Mouse (Mus musculus) liver, embryonic 16.5 days (tissue): ENCODE measurements around the gene Actl7b. TPM values are rescaled to one million over a fixed set of nuclear protein-coding genes. Genes with fewer than 3 reads are reported as not detected.

Experiments
- ATAC-seq: fragments of 200-750 bp; cut with Nextera tagmentation; 2 replicates; pipeline ENCODE4 v1.8.0; 2017; ENCODE audit warnings: low read depth, mild to moderate bottlenecking, moderate number of reproducible peaks, moderate library complexity
- H3K27ac ChIP-seq: fragments of 300-500 bp; sonication (generic); 2 replicates; pipeline ENCODE4 v1.5.1; 2014; ENCODE audit warnings: mild to moderate bottlenecking, low read length
- H3K27me3 ChIP-seq: fragments of 300-500 bp; sonication (generic); 2 replicates; pipeline ENCODE4 v1.6.1; 2014; ENCODE audit warnings: low read depth, low read length, mixed read lengths; ENCODE audit not compliant: control insufficient read depth, insufficient read depth
- H3K36me3 ChIP-seq: fragments of 300-500 bp; sonication (generic); 2 replicates; pipeline ENCODE4 v1.6.1; 2014; ENCODE audit warnings: mild to moderate bottlenecking; ENCODE audit not compliant: control insufficient read depth, insufficient read depth
- H3K4me1 ChIP-seq: fragments of 300-500 bp; sonication (generic); 2 replicates; pipeline ENCODE4 v1.6.1; 2014; ENCODE audit warnings: low read depth, low read length, mixed read lengths; ENCODE audit not compliant: control insufficient read depth
- H3K4me2 ChIP-seq: fragments of 300-500 bp; sonication (generic); 2 replicates; pipeline ENCODE4 v1.6.1; 2014; ENCODE audit warnings: low read depth, low read length, mixed read lengths
- H3K4me3 ChIP-seq: fragments of 300-500 bp; sonication (generic); 2 replicates; pipeline ENCODE4 v1.5.1; 2014; ENCODE audit warnings: low read depth, mild to moderate bottlenecking, low read length
- H3K9ac ChIP-seq: fragments of 300-500 bp; sonication (generic); 2 replicates; pipeline ENCODE4 v1.6.1; 2014; ENCODE audit warnings: low read depth, low read length
- H3K9me3 ChIP-seq: fragments of 300-500 bp; sonication (generic); replicated peaks from 2 replicates; pipeline ENCODE4 v1.6.1; 2016; ENCODE audit warnings: low read length; ENCODE audit not compliant: control insufficient read depth
- WGBS: fragments of 180-500 bp; shearing (Covaris S2); extraction: QIAGEN DNeasy Blood & Tissue Kit; methylation state at CpG from one replicate; pipeline ENCODE4 v1.1.7; 2014; ENCODE audit not compliant: insufficient replicate concordance; 5-methylcytosine and 5-hydroxymethylcytosine counted together
- polyA plus RNA-seq: library from polyadenylated mRNA; unstranded; fragments of >200 nt; fragmentation: Nextera tagmentation; extraction: Ambion mirVana; gene quantifications from 2 replicates; pipeline ENCODE4 v1.2.1, GENCODE M21; 2015

Actl7b gene
- not detected in 2 replicates for polyA plus RNA-seq

- 77% methylated on average over 13 of the region's 13 CpGs for WGBS
Observed at GRCm38 (mm10) chr4:56741041-56741493, at the start of gene Actl7b. Gene Actl7b, minus strand, starts transcription at chr4:56741443.

DNA sequence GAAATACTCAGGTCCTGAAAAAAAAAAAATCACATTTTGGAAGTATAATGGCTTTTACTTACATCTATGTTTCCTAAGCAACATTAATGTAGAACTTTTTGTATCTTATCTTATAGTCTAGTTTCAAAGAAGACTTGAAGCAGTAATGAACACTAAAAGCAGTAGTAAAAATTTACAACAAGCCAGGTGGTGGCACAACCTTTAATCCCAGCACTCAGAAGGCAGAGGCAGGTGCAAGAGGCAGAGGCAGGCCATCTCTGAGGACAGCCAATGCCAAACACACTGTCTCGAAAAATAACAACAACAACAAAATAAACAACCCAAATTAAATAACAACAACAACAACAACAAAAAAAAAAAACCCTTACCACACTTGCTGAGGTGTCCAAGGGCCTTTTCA, 29.8 kb upstream of the Actl7b start:
- H3K4me1 ChIP-seq: no peaks in the 10 kb centered on the region
- H3K9ac ChIP-seq: no peak overlapping the region
- H3K9me3 ChIP-seq: no peaks in the 10 kb centered on the region
- H3K27me3 ChIP-seq: no peaks in the 10 kb centered on the region
- ATAC-seq: no peak
- H3K36me3 ChIP-seq: peaks cover 13% of the 10 kb centered on the region
- no peak overlapping the region for H3K4me2 ChIP-seq
- H3K4me3 ChIP-seq: no peak overlapping the region
- no peak overlapping the region for H3K27ac ChIP-seq
- WGBS: 40% methylated on average over 1 of the region's 1 CpGs

More at GRCm38 (mm10) chr4:56741041-56741493, at the start of gene Actl7b:
- no peak within 1 kb of the TSS for H3K27ac ChIP-seq
- no peaks in the 10 kb centered on the region for H3K9me3 ChIP-seq
- H3K4me1 ChIP-seq: no peaks in the 10 kb centered on the region
- no peak within 1 kb of the TSS for H3K4me3 ChIP-seq
- H3K27me3 ChIP-seq: no peaks in the 10 kb centered on the region
- H3K36me3 ChIP-seq: no peaks in the 10 kb centered on the region
- H3K4me2 ChIP-seq: no peak within 1 kb of the TSS
- H3K9ac ChIP-seq: no peak within 1 kb of the TSS
- no peak for ATAC-seq

GRCm38 (mm10) chr4:56768913-56769312, 27.7 kb upstream of the Actl7b start:
- H3K27me3 ChIP-seq: no peaks in the 10 kb centered on the region
- H3K4me1 ChIP-seq: no peaks in the 10 kb centered on the region
- H3K4me2 ChIP-seq: no peak overlapping the region
- peaks cover 12% of the 10 kb centered on the region for H3K36me3 ChIP-seq
- no peak overlapping the region for H3K27ac ChIP-seq
- H3K9me3 ChIP-seq: no peaks in the 10 kb centered on the region
- no peak for ATAC-seq
- H3K4me3 ChIP-seq: no peak overlapping the region
- WGBS: 70% methylated on average over 7 of the region's 7 CpGs
- H3K9ac ChIP-seq: no peak overlapping the region

DNA sequence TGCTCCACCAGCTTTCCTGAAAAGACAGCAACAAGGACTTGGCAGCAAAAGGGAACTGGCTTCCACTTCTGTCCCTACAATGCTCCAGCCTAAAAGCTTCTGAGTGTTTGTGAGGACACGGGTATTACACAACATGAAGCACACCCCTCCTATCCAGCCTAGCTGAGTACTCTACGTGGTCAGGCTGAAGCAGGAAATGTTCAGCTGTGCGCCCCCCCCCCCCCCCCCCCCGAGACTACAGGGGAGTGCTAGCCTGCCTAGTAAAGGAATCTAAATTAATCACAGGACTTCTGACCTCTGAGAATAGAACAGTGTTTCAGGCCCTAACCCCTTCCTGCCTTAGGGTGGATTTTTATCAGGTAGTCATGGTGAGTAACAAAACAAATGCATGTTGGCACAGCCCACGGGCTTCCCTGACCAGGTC, 26.6 kb upstream of the Actl7b start:
- Histone ChIP-seq H3K4me3 (no peak overlapping the region), H3K4me1 (no peaks in the 10 kb centered on the region), H3K27me3 (no peaks in the 10 kb centered on the region), H3K9me3 (no peaks in the 10 kb centered on the region), H3K27ac (no peak overlapping the region), H3K9ac (no peak overlapping the region), H3K36me3 (peaks cover 13% of the 10 kb centered on the region), H3K4me2 (no peak overlapping the region)
- WGBS: 34% methylated on average over 5 of the region's 5 CpGs
- no peak for ATAC-seq

DNA sequence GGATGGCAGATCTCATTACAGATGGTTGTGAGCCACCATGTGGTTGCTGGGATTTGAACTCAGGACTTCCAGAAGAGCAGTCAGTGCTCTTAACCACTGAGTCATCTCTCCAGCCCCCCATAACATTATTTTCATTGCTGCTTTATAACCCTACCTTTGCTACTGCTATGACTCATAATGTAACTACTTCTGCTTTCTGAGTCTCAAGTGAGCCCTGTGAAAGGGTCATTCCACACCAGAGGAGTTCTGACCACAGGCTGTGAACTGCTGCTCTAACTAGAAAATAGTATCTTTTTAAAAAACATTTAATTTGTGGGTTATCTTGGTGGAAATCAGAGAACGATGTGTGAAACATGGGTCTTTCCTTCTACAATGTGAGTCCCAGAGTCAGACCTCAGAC, 16.4 kb upstream of the Actl7b start:
- H3K4me2 ChIP-seq: no peak overlapping the region
- no peak overlapping the region for H3K9ac ChIP-seq
- no peak overlapping the region for H3K27ac ChIP-seq
- H3K4me3 ChIP-seq: no peak overlapping the region
- 0 out of 2 replicates have a peak, but pooled peaks have one; percentile 24 for ATAC-seq
- H3K36me3 ChIP-seq: peaks cover 12% of the 10 kb centered on the region
- H3K27me3 ChIP-seq: no peaks in the 10 kb centered on the region
- WGBS: 55% methylated on average over 1 of the region's 1 CpGs
- no peaks in the 10 kb centered on the region for H3K9me3 ChIP-seq
- H3K4me1 ChIP-seq: no peaks in the 10 kb centered on the region

DNA sequence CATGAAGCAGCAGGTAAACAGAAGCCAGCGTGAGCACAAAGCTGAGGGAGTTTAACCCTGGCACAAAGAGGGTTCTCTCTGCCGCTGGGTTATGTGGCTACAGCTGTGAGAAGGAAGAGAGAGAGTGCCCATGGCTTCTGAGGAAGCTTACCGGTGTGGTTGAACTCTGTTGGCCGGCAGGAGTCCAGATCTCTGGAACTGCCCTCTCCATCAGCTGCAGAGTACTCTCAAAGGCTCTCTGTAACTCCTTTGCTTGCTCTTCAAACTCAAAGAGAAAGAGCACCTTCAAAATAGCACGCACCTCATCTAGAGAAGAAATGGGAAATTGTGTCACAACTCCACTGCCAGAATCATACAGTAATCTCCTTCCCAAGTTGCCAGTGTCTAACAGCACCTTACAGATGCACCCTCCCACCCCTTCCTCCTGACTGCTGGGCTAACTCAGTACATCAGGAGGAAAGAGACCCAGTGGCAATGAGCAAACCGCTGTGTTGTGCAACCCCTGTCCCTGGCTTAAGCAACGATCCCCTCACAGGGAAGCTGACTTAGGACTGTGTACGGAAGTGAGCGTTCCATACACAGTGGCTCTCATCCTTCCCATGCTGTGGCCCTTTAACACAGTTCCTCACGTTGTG, 15.8 kb upstream of the Actl7b start:
- 73% methylated on average over 10 of the region's 10 CpGs for WGBS
- Histone ChIP-seq H3K4me1 (no peaks in the 10 kb centered on the region), H3K36me3 (peaks cover 12% of the 10 kb centered on the region), H3K27ac (no peak overlapping the region), H3K4me2 (no peak overlapping the region; the same call in 1 of the 2 replicates), H3K9me3 (no peaks in the 10 kb centered on the region), H3K9ac (no peak overlapping the region), H3K27me3 (no peaks in the 10 kb centered on the region), H3K4me3 (peak overlapping the region; percentile 1; the same call in 1 of the 2 replicates)
- peak; percentile 75 for ATAC-seq

- no peak overlapping the region for H3K4me3 ChIP-seq
- H3K9me3 ChIP-seq: no peaks in the 10 kb centered on the region
- no peaks in the 10 kb centered on the region for H3K27me3 ChIP-seq
- no peak overlapping the region for H3K4me2 ChIP-seq
- H3K36me3 ChIP-seq: peaks cover 18% of the 10 kb centered on the region
- no peak for ATAC-seq
- no peak overlapping the region for H3K9ac ChIP-seq
- H3K4me1 ChIP-seq: no peaks in the 10 kb centered on the region
- WGBS: 75% methylated on average over 5 of the region's 5 CpGs
- H3K27ac ChIP-seq: no peak overlapping the region
Observed at GRCm38 (mm10) chr4:56756021-56756420, 14.8 kb upstream of the Actl7b start.

DNA sequence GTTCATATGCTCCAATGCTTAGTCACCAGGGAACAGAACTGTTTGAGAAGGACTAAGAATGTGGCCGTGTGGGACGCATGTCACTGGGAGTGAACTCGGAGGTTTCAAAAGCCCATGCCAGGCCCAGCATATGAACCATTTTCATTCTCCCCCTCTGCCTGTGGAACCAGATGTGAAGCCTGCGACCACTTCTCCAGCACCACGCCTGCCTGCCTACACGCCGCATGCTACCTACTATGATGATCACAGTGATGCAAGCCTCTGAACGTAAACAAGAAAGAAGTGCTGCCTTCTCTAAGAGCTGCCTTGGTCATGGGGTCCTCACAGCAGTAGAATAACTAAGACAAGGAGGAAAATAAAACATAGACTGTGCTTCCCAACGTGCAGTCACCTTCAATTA, 6.2 kb upstream of the Actl7b start:
- no peaks in the 10 kb centered on the region for H3K9me3 ChIP-seq
- peaks cover 17% of the 10 kb centered on the region for H3K36me3 ChIP-seq
- 79% methylated on average over 9 of the region's 9 CpGs for WGBS
- no peaks in the 10 kb centered on the region for H3K27me3 ChIP-seq
- ATAC-seq: no peak
- H3K4me2 ChIP-seq: no peak overlapping the region
- no peak overlapping the region for H3K9ac ChIP-seq
- H3K4me1 ChIP-seq: no peaks in the 10 kb centered on the region
- no peak overlapping the region for H3K4me3 ChIP-seq
- no peak overlapping the region for H3K27ac ChIP-seq

DNA sequence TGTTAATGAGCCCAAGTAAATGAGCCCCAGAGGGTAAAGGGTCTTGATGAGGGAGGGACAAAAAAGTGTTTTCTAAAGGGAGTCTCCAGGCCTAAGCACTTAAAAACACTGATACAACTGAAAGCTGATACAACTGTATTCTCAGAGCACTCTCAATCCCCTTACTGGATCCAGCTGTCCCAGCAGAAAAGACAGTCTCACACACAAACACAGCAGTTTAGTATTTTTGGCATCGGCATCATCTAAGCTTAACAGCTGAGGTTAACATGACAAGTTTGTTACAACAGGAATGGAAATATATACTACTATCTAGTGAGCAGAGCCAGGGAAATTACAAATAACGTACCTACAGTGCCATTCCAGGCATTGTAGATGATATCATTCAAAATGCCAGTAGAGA, 5.1 kb upstream of the Actl7b start:
- 76% methylated on average over 2 of the region's 2 CpGs for WGBS
- ATAC-seq: no peak
- H3K4me1 ChIP-seq: no peaks in the 10 kb centered on the region

More for the DNA sequence above, 5.1 kb upstream of the Actl7b start:
- peaks cover 12% of the 10 kb centered on the region; the same call in 1 of the 2 replicates for H3K36me3 ChIP-seq
- H3K4me2 ChIP-seq: no peak overlapping the region
- no peak overlapping the region for H3K9ac ChIP-seq
- H3K4me3 ChIP-seq: no peak overlapping the region
- no peak overlapping the region for H3K27ac ChIP-seq
- no peaks in the 10 kb centered on the region for H3K9me3 ChIP-seq
- no peaks in the 10 kb centered on the region for H3K27me3 ChIP-seq
